Mouse (Mus musculus): ENCODE measurements at regions not wholly inside any gene's neighbourhood (a gene's known extent, or its start where the extent isn't known, plus 50 kb on each side); places are given as distances from the start of the nearest gene placed in this dataset.

- DNase-seq (ENCODE audit: low spot score in 2 of 2) = no peak
Observed at GRCm38 (mm10) chr16:7892799-7893198, 532.1 kb downstream of the Tmem114 start.

GRCm38 (mm10) chr16:7863406-7863805 lies 561.5 kb downstream of the Tmem114 start:
- no peak for DNase-seq (ENCODE audit: low spot score in 2 of 2)

- DNase-seq (ENCODE audit: low spot score in 2 of 2) = no peak
Observed at GRCm38 (mm10) chr16:7839139-7839538, 585.8 kb downstream of the Tmem114 start.

- no peak for DNase-seq (ENCODE audit: low spot score in 2 of 2)
Observed at GRCm38 (mm10) chr16:7831142-7831541, 593.8 kb downstream of the Tmem114 start.

- DNase-seq (ENCODE audit: low spot score in 2 of 2) = no peak
Observed at GRCm38 (mm10) chr16:7829939-7830650, 594.8 kb downstream of the Tmem114 start.

GRCm38 (mm10) chr16:7801161-7801560 lies 623.8 kb downstream of the Tmem114 start:
- DNase-seq (ENCODE audit: low spot score in 2 of 2) = no peak

GRCm38 (mm10) chr16:7797176-7797786 lies 627.7 kb downstream of the Tmem114 start:
- no peak for DNase-seq (ENCODE audit: low spot score in 2 of 2)

- DNase-seq (ENCODE audit: low spot score in 2 of 2) = no peak
Observed at GRCm38 (mm10) chr16:7795561-7795960, 629.4 kb downstream of the Tmem114 start.

- DNase-seq (ENCODE audit: low spot score in 2 of 2) = no peak
Observed at GRCm38 (mm10) chr16:7792521-7792920, 632.4 kb downstream of the Tmem114 start.

- DNase-seq (ENCODE audit: low spot score in 2 of 2) = no peak
Observed at GRCm38 (mm10) chr16:7790260-7790659, 634.7 kb downstream of the Tmem114 start.

- DNase-seq (ENCODE audit: low spot score in 2 of 2) = no peak
Observed at GRCm38 (mm10) chr16:7788209-7788608, 636.7 kb downstream of the Tmem114 start.

- DNase-seq (ENCODE audit: low spot score in 2 of 2) = no peak
Observed at GRCm38 (mm10) chr16:7781506-7781905, 643.4 kb downstream of the Tmem114 start.

GRCm38 (mm10) chr16:7775635-7776034 lies 649.3 kb downstream of the Tmem114 start:
- DNase-seq (ENCODE audit: low spot score in 2 of 2) = no peak

GRCm38 (mm10) chr16:7768433-7768832 lies 656.5 kb downstream of the Tmem114 start:
- DNase-seq (ENCODE audit: low spot score in 2 of 2) = no peak

- DNase-seq (ENCODE audit: low spot score in 2 of 2) = no peak
Observed at GRCm38 (mm10) chr16:7767691-7768090, 657.2 kb downstream of the Tmem114 start.

GRCm38 (mm10) chr16:7764383-7764782 lies 660.6 kb downstream of the Tmem114 start:
- DNase-seq (ENCODE audit: low spot score in 2 of 2) = no peak

- peak in 1 of 2 experiments; percentile 6 for DNase-seq (ENCODE audit: low spot score in 2 of 2)
Observed at GRCm38 (mm10) chr16:7728186-7728585, 696.8 kb downstream of the Tmem114 start.

- DNase-seq (ENCODE audit: low spot score in 2 of 2) = no peak
Observed at GRCm38 (mm10) chr16:7725225-7725624, 699.7 kb downstream of the Tmem114 start.

- DNase-seq (ENCODE audit: low spot score in 2 of 2) = no peak
Observed at GRCm38 (mm10) chr16:7701471-7701870, 723.5 kb downstream of the Tmem114 start.

- no peak for DNase-seq (ENCODE audit: low spot score in 2 of 2)
Observed at GRCm38 (mm10) chr16:7685484-7685883, 739.5 kb downstream of the Tmem114 start.

- no peak for DNase-seq (ENCODE audit: low spot score in 2 of 2)
Observed at GRCm38 (mm10) chr16:7666096-7666495, 758.8 kb downstream of the Tmem114 start.

- DNase-seq (ENCODE audit: low spot score in 2 of 2) = no peak
Observed at GRCm38 (mm10) chr16:7658133-7658532, 766.8 kb downstream of the Tmem114 start.

- DNase-seq (ENCODE audit: low spot score in 2 of 2) = no peak
Observed at GRCm38 (mm10) chr16:7654451-7654850, 770.5 kb downstream of the Tmem114 start.

Measured in adrenal gland, adult 18-20 months (tissue).